Mouse (Mus musculus) layer of hippocampus, adult 9-10 months (tissue): ENCODE measurements around the gene 1700012B07Rik.

Source experiments
- DNase-seq: peaks from one replicate; pipeline ENCODE4 v3.0.0; 2022; ENCODE audit warnings: low spot score

Gene 1700012B07Rik

GRCm38 (mm10) chr11:109827946-109828345 lies at the start of gene 1700012B07Rik:
Gene 1700012B07Rik (minus strand): TSS chr11:109828046.
- DNase-seq: no peak

- DNase-seq: no peak
These were observed 48.9 kb upstream of the 1700012B07Rik start for GRCm38 (mm10) chr11:109876767-109877166.

- DNase-seq: no peak
These were observed 48.0 kb upstream of the 1700012B07Rik start for GRCm38 (mm10) chr11:109875834-109876233.

- DNase-seq: no peak
These were observed 47.6 kb upstream of the 1700012B07Rik start for GRCm38 (mm10) chr11:109875525-109875802.

GRCm38 (mm10) chr11:109874651-109875524 lies 47.0 kb upstream of the 1700012B07Rik start:
- no peak for DNase-seq

- no peak for DNase-seq
These were observed 46.2 kb upstream of the 1700012B07Rik start for GRCm38 (mm10) chr11:109873852-109874610.

- no peak for DNase-seq
These were observed 45.4 kb upstream of the 1700012B07Rik start for GRCm38 (mm10) chr11:109873161-109873775.

GRCm38 (mm10) chr11:109872674-109873073 lies 44.8 kb upstream of the 1700012B07Rik start:
- DNase-seq: no peak

- DNase-seq: no peak
These were observed 44.2 kb upstream of the 1700012B07Rik start for GRCm38 (mm10) chr11:109872056-109872455.

GRCm38 (mm10) chr11:109867861-109868260 lies 40.0 kb upstream of the 1700012B07Rik start:
- no peak for DNase-seq

GRCm38 (mm10) chr11:109866537-109867160 lies 38.8 kb upstream of the 1700012B07Rik start:
- no peak for DNase-seq

- DNase-seq: no peak
These were observed 37.7 kb upstream of the 1700012B07Rik start for GRCm38 (mm10) chr11:109865526-109865925.

- no peak for DNase-seq
These were observed 36.1 kb upstream of the 1700012B07Rik start for GRCm38 (mm10) chr11:109863951-109864350.

- no peak for DNase-seq
These were observed 35.4 kb upstream of the 1700012B07Rik start for GRCm38 (mm10) chr11:109863194-109863746.

GRCm38 (mm10) chr11:109860508-109860907 lies 32.7 kb upstream of the 1700012B07Rik start:
- peak; percentile 90 for DNase-seq

GRCm38 (mm10) chr11:109859939-109860469 lies 32.2 kb upstream of the 1700012B07Rik start:
- DNase-seq: no peak

GRCm38 (mm10) chr11:109859441-109859840 lies 31.6 kb upstream of the 1700012B07Rik start:
- no peak for DNase-seq

- no peak for DNase-seq
These were observed 29.2 kb upstream of the 1700012B07Rik start for GRCm38 (mm10) chr11:109857086-109857485.

- DNase-seq: no peak
These were observed 26.2 kb upstream of the 1700012B07Rik start for GRCm38 (mm10) chr11:109854056-109854455.

GRCm38 (mm10) chr11:109853228-109853966 lies 25.6 kb upstream of the 1700012B07Rik start:
- no peak for DNase-seq

GRCm38 (mm10) chr11:109851996-109852395 lies 24.1 kb upstream of the 1700012B07Rik start:
- DNase-seq: no peak
